Mouse (Mus musculus) brain, embryonic 14.5 days (tissue): Measurements from ENCODE around the gene Layn. TPM values are rescaled to one million over a fixed set of nuclear protein-coding genes. Genes with fewer than 3 reads are reported as not detected.

Experiments
- DNase-seq: peaks from one replicate; pipeline ENCODE4 v3.0.0-alpha.2; 2011; ENCODE audit warnings: low read depth
- CTCF ChIP-seq: fragments of 200-500 bp; IDR thresholded peaks from 2 replicates; pipeline ENCODE4 v1.5.1; 2012; ENCODE audit warnings: inconsistent platforms, mild to moderate bottlenecking, moderate library complexity, borderline replicate concordance; ENCODE audit not compliant: insufficient read depth, insufficient read length; ENCODE audit errors: extremely low read depth
- POLR2A ChIP-seq: fragments of 200-500 bp; IDR thresholded peaks from 2 replicates; pipeline ENCODE4 v1.6.1; 2012; ENCODE audit warnings: mild to moderate bottlenecking, inconsistent platforms, borderline replicate concordance; ENCODE audit not compliant: poor library complexity, insufficient read depth, insufficient read length, severe bottlenecking; ENCODE audit errors: extremely low read depth
- polyA plus RNA-seq: library from polyadenylated mRNA; depleted of rRNA; stranded (reverse); fragments of >200 nt; gene quantifications from 2 replicates; pipeline ENCODE4 v1.2.3, GENCODE M21; 2012

Gene Layn
- polyA plus RNA-seq, 1 experiment: 1.4 TPM

- no peak for TF ChIP-seq CTCF
- no peak for TF ChIP-seq POLR2A
- DNase-seq: no peak
These were observed 6.1 kb downstream of the Layn start for GRCm38 (mm10) chr9:51070801-51071200.

GRCm38 (mm10) chr9:51068202-51068601 lies 8.7 kb downstream of the Layn start:
- no peak for TF ChIP-seq CTCF
- no peak for TF ChIP-seq POLR2A
- DNase-seq: peak; percentile 35

GRCm38 (mm10) chr9:51060601-51061000 lies 16.3 kb downstream of the Layn start, which contains the start of gene Btg4:
Gene Btg4, plus strand, starts transcription at chr9:51060901.
- TF ChIP-seq CTCF: no peak
- TF ChIP-seq POLR2A: no peak
- DNase-seq: no peak

GRCm38 (mm10) chr9:51058951-51059521 lies 17.9 kb downstream of the Layn start:
- peak; percentile 24 for DNase-seq

GRCm38 (mm10) chr9:51056360-51057324 lies 20.3 kb downstream of the Layn start:
- TF ChIP-seq CTCF: no peak
- no peak for TF ChIP-seq POLR2A
- no peak for DNase-seq

More at GRCm38 (mm10) chr9:51058951-51059521, 17.9 kb downstream of the Layn start:
- TF ChIP-seq POLR2A: no peak
- TF ChIP-seq CTCF: no peak

GRCm38 (mm10) chr9:51052180-51052579 lies 24.7 kb downstream of the Layn start:
- TF ChIP-seq CTCF (no peak), POLR2A (no peak)
- peak; percentile 20 for DNase-seq

- no peak for TF ChIP-seq POLR2A
- no peak for TF ChIP-seq CTCF
- DNase-seq: no peak
These were observed 34.8 kb downstream of the Layn start for GRCm38 (mm10) chr9:51042136-51042535.

- DNase-seq: no peak
- TF ChIP-seq POLR2A (no peak), CTCF (no peak)
These were observed 35.4 kb downstream of the Layn start for GRCm38 (mm10) chr9:51041491-51041980.

GRCm38 (mm10) chr9:51032785-51033529 lies 43.9 kb downstream of the Layn start:
- TF ChIP-seq CTCF: no peak
- TF ChIP-seq POLR2A: no peak

GRCm38 (mm10) chr9:51032291-51032690 lies 44.6 kb downstream of the Layn start:
- TF ChIP-seq POLR2A (no peak), CTCF (no peak)

More at GRCm38 (mm10) chr9:51032785-51033529, 43.9 kb downstream of the Layn start:
- no peak for DNase-seq

GRCm38 (mm10) chr9:51031603-51032002 lies 45.3 kb downstream of the Layn start:
- no peak for DNase-seq
- TF ChIP-seq POLR2A (no peak), CTCF (no peak)

More at GRCm38 (mm10) chr9:51032291-51032690, 44.6 kb downstream of the Layn start:
- no peak for DNase-seq
